Mouse (Mus musculus): ENCODE results near the gene Wwox. TPM values are rescaled to one million over a fixed set of nuclear protein-coding genes. Genes with fewer than 3 reads are reported as not detected.

The Wwox gene
- polyA plus RNA-seq, 2 experiments, result 2.5 to 2.6 TPM

DNA sequence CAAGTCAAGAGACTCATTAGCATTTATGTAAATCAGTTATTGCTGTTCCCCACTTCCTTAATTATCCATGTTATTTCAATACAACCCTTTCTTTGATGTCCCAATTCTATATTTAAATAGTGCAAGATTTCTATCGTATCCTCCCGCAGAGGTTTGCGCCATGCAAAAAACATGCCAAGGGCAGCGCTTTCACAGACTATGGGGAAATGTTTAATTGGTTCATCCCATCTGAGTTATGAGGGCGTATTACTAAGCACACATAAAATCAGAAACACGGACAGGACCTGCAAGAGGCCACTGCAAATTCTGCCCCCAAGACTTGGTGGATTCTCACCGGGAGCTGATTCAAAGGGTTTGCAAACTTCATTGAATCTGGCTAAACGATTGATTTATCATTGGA, 468.6 kb downstream of the Wwox start:
- no peaks in the 10 kb centered on the region for H3K4me1 ChIP-seq (replicated peaks; ENCODE audit: control insufficient read depth in 2 of 2, insufficient read depth in 2 of 2, low read length in 1 of 2)
- no peaks in the 10 kb centered on the region for H3K27me3 ChIP-seq (ENCODE audit: control insufficient read depth, insufficient read depth, low read length)
- no peak overlapping the region for H3K27ac ChIP-seq
- no peak overlapping the region for H3K4me3 ChIP-seq (ENCODE audit: insufficient read depth in 1 of 2, low read depth in 2 of 2, low read length in 2 of 2)
- DNase-seq (ENCODE audit: low read depth in 3 of 3, low spot score in 3 of 3) (no peak), ATAC-seq (ENCODE audit: insufficient read depth) (no peak)
- no peak overlapping the region for H3K4me2 ChIP-seq (ENCODE audit: low read depth)
- TF ChIP-seq CTCF (IDR thresholded peaks at IDR 0.05; ENCODE audit: low read depth), result no peak
- no peak for TF ChIP-seq EP300 (IDR thresholded peaks at IDR 0.05; ENCODE audit: low read depth)
- WGBS (ENCODE audit: insufficient replicate concordance), result 82% methylated on average over 8 of the region's 8 CpGs
- no peaks in the 10 kb centered on the region for H3K9me3 ChIP-seq (ENCODE audit: control insufficient read depth, low read length)
- H3K36me3 ChIP-seq (replicated peaks; ENCODE audit: control insufficient read depth, insufficient read depth, low read depth), result no peaks in the 10 kb centered on the region
- no peak overlapping the region for H3K9ac ChIP-seq (replicated peaks)

DNA sequence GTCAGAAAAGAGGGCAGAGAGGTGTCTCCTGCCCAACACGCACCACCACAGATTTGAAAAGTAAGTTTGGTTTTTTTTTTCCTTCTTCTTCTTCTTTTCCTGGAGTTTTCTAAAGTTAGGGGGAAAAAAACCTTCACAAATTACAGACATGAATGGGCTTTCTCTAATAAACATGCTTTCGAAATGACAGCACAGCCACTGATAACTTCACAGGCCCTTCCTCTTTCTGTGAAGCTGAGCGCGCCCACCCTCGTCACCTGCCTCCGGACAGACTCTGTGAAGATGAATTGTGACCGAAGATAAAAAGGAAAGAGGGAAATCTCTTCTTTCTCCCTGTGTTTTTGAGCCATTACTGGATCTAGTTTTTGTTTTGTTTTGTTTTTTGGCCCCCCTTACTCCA, 469.1 kb downstream of the Wwox start:
- no peak overlapping the region for H3K4me2 ChIP-seq (ENCODE audit: low read depth)
- no peak for TF ChIP-seq CTCF (IDR thresholded peaks at IDR 0.05; ENCODE audit: low read depth)
- TF ChIP-seq EP300 (IDR thresholded peaks at IDR 0.05; ENCODE audit: low read depth), result no peak
- H3K4me3 ChIP-seq (ENCODE audit: insufficient read depth in 1 of 2, low read depth in 2 of 2, low read length in 2 of 2), result no peak overlapping the region
- no peaks in the 10 kb centered on the region for H3K9me3 ChIP-seq (ENCODE audit: control insufficient read depth, low read length)
- 20% methylated on average over 7 of the region's 7 CpGs for WGBS (ENCODE audit: insufficient replicate concordance)
- H3K36me3 ChIP-seq (replicated peaks; ENCODE audit: control insufficient read depth, insufficient read depth, low read depth), result no peaks in the 10 kb centered on the region
- ATAC-seq (ENCODE audit: insufficient read depth) (no peak), DNase-seq (ENCODE audit: low read depth in 3 of 3, low spot score in 3 of 3) (no peak)
- H3K4me1 ChIP-seq (replicated peaks; ENCODE audit: control insufficient read depth in 2 of 2, insufficient read depth in 2 of 2, low read length in 1 of 2), result no peaks in the 10 kb centered on the region
- no peak overlapping the region for H3K9ac ChIP-seq (replicated peaks)
- no peak overlapping the region for H3K27ac ChIP-seq
- no peaks in the 10 kb centered on the region for H3K27me3 ChIP-seq (ENCODE audit: control insufficient read depth, insufficient read depth, low read length)

- H3K27me3 ChIP-seq (ENCODE audit: control insufficient read depth, insufficient read depth, low read length), result no peaks in the 10 kb centered on the region
- DNase-seq (ENCODE audit: low read depth in 3 of 3, low spot score in 3 of 3) (no peak), ATAC-seq (ENCODE audit: insufficient read depth) (no peak)
- no peaks in the 10 kb centered on the region for H3K36me3 ChIP-seq (replicated peaks; ENCODE audit: control insufficient read depth, insufficient read depth, low read depth)
- no peak overlapping the region for H3K4me2 ChIP-seq (ENCODE audit: low read depth)
- H3K9me3 ChIP-seq (ENCODE audit: control insufficient read depth, low read length), result no peaks in the 10 kb centered on the region
- WGBS (ENCODE audit: insufficient replicate concordance), result 72% methylated on average over 9 of the region's 9 CpGs
- H3K4me3 ChIP-seq (ENCODE audit: insufficient read depth in 1 of 2, low read depth in 2 of 2, low read length in 2 of 2), result no peak overlapping the region
- no peak overlapping the region for H3K9ac ChIP-seq (replicated peaks)
- no peaks in the 10 kb centered on the region for H3K4me1 ChIP-seq (replicated peaks; ENCODE audit: control insufficient read depth in 2 of 2, insufficient read depth in 2 of 2, low read length in 1 of 2)
- TF ChIP-seq EP300 (IDR thresholded peaks at IDR 0.05; ENCODE audit: low read depth), result no peak
- TF ChIP-seq CTCF (IDR thresholded peaks at IDR 0.05; ENCODE audit: low read depth), result no peak
- H3K27ac ChIP-seq, result no peak overlapping the region
These were observed 469.7 kb downstream of the Wwox start for GRCm38 (mm10) chr8:114909146-114909545.

GRCm38 (mm10) chr8:114911031-114911580, 471.7 kb downstream of the Wwox start:
- TF ChIP-seq CTCF (IDR thresholded peaks at IDR 0.05; ENCODE audit: low read depth) (no peak), EP300 (IDR thresholded peaks at IDR 0.05; ENCODE audit: low read depth) (no peak)
- Histone ChIP-seq H3K9me3 (ENCODE audit: control insufficient read depth, low read length) (no peaks in the 10 kb centered on the region), H3K4me3 (ENCODE audit: insufficient read depth in 1 of 2, low read depth in 2 of 2, low read length in 2 of 2) (no peak overlapping the region), H3K9ac (replicated peaks) (no peak overlapping the region), H3K36me3 (replicated peaks; ENCODE audit: control insufficient read depth, insufficient read depth, low read depth) (no peaks in the 10 kb centered on the region), H3K27me3 (ENCODE audit: control insufficient read depth, insufficient read depth, low read length) (no peaks in the 10 kb centered on the region), H3K27ac (no peak overlapping the region), H3K4me1 (replicated peaks; ENCODE audit: control insufficient read depth in 2 of 2, insufficient read depth in 2 of 2, low read length in 1 of 2) (no peaks in the 10 kb centered on the region), H3K4me2 (ENCODE audit: low read depth) (no peak overlapping the region)
- WGBS (ENCODE audit: insufficient replicate concordance), result 82% methylated on average over 17 of the region's 17 CpGs
- no peak for ATAC-seq (ENCODE audit: insufficient read depth)
- no peak for DNase-seq (ENCODE audit: low read depth in 3 of 3, low spot score in 3 of 3)

GRCm38 (mm10) chr8:114923629-114924028, 484.2 kb downstream of the Wwox start:
- DNase-seq (ENCODE audit: low read depth in 3 of 3, low spot score in 3 of 3), result no peak
- H3K9ac ChIP-seq (replicated peaks), result no peak overlapping the region

More at GRCm38 (mm10) chr8:114923629-114924028, 484.2 kb downstream of the Wwox start:
- H3K36me3 ChIP-seq (replicated peaks; ENCODE audit: control insufficient read depth, insufficient read depth, low read depth), result no peaks in the 10 kb centered on the region
- no peaks in the 10 kb centered on the region for H3K4me1 ChIP-seq (replicated peaks; ENCODE audit: control insufficient read depth in 2 of 2, insufficient read depth in 2 of 2, low read length in 1 of 2)
- no peak overlapping the region for H3K4me3 ChIP-seq (ENCODE audit: insufficient read depth in 1 of 2, low read depth in 2 of 2, low read length in 2 of 2)
- H3K27me3 ChIP-seq (ENCODE audit: control insufficient read depth, insufficient read depth, low read length), result no peaks in the 10 kb centered on the region
- H3K4me2 ChIP-seq (ENCODE audit: low read depth), result no peak overlapping the region
- no peaks in the 10 kb centered on the region for H3K9me3 ChIP-seq (ENCODE audit: control insufficient read depth, low read length)
- TF ChIP-seq CTCF (IDR thresholded peaks at IDR 0.05; ENCODE audit: low read depth), result no peak
- no peak for TF ChIP-seq EP300 (IDR thresholded peaks at IDR 0.05; ENCODE audit: low read depth)
- no peak overlapping the region for H3K27ac ChIP-seq
- ATAC-seq (ENCODE audit: insufficient read depth), result no peak
- 75% methylated on average over 7 of the region's 7 CpGs for WGBS (ENCODE audit: insufficient replicate concordance)

Measured in liver, embryonic 14.5 days (tissue).